Mouse (Mus musculus): ENCODE data around the gene Sptlc2.

Sptlc2 gene

GRCm38 (mm10) chr12:87394316-87394715 lies 6.2 kb upstream of the Sptlc2 start:
- no peak for DNase-seq (ENCODE audit: low read depth)

- no peak for DNase-seq (ENCODE audit: low read depth)
Measured at GRCm38 (mm10) chr12:87393447-87394145, 5.4 kb upstream of the Sptlc2 start.

- DNase-seq (ENCODE audit: low read depth): no peak
Measured at GRCm38 (mm10) chr12:87391355-87391754, 3.2 kb upstream of the Sptlc2 start.

- DNase-seq (ENCODE audit: low read depth): no peak
Measured at GRCm38 (mm10) chr12:87389231-87389630, 1.1 kb upstream of the Sptlc2 start.

GRCm38 (mm10) chr12:87387171-87388121 lies 709 bp downstream of the Sptlc2 start:
- no peak for DNase-seq (ENCODE audit: low read depth)

- DNase-seq (ENCODE audit: low read depth): no peak
Measured at GRCm38 (mm10) chr12:87385051-87385450, 3.1 kb downstream of the Sptlc2 start.

- no peak for DNase-seq (ENCODE audit: low read depth)
Measured at GRCm38 (mm10) chr12:87381380-87381682, 6.8 kb downstream of the Sptlc2 start.

GRCm38 (mm10) chr12:87380586-87381379 lies 7.4 kb downstream of the Sptlc2 start:
- DNase-seq (ENCODE audit: low read depth): no peak

GRCm38 (mm10) chr12:87379496-87379895 lies 8.7 kb downstream of the Sptlc2 start:
- peak; percentile 36 for DNase-seq (ENCODE audit: low read depth)

GRCm38 (mm10) chr12:87374159-87374558 lies 14.0 kb downstream of the Sptlc2 start:
- no peak for DNase-seq (ENCODE audit: low read depth)

- no peak for DNase-seq (ENCODE audit: low read depth)
Measured at GRCm38 (mm10) chr12:87369319-87369718, 18.8 kb downstream of the Sptlc2 start.

GRCm38 (mm10) chr12:87368092-87368491 lies 20.1 kb downstream of the Sptlc2 start:
- DNase-seq (ENCODE audit: low read depth): no peak

GRCm38 (mm10) chr12:87365676-87366075 lies 22.5 kb downstream of the Sptlc2 start:
- no peak for DNase-seq (ENCODE audit: low read depth)

GRCm38 (mm10) chr12:87362111-87362510 lies 26.0 kb downstream of the Sptlc2 start:
- no peak for DNase-seq (ENCODE audit: low read depth)

GRCm38 (mm10) chr12:87348029-87348428 lies 40.1 kb downstream of the Sptlc2 start:
- no peak for DNase-seq (ENCODE audit: low read depth)

GRCm38 (mm10) chr12:87347511-87347910 lies 40.6 kb downstream of the Sptlc2 start:
- no peak for DNase-seq (ENCODE audit: low read depth)

- DNase-seq (ENCODE audit: low read depth): no peak
Measured at GRCm38 (mm10) chr12:87343084-87343605, 45.0 kb downstream of the Sptlc2 start.

GRCm38 (mm10) chr12:87338082-87338481 lies 50.1 kb downstream of the Sptlc2 start:
- DNase-seq (ENCODE audit: low read depth): no peak

- DNase-seq (ENCODE audit: low read depth): peak; percentile 35
Measured at GRCm38 (mm10) chr12:87334886-87335285, 53.3 kb downstream of the Sptlc2 start.

GRCm38 (mm10) chr12:87333794-87334193 lies 54.4 kb downstream of the Sptlc2 start:
- DNase-seq (ENCODE audit: low read depth): no peak

- DNase-seq (ENCODE audit: low read depth): no peak
Measured at GRCm38 (mm10) chr12:87332511-87332910, 55.6 kb downstream of the Sptlc2 start.

- DNase-seq (ENCODE audit: low read depth): no peak
Measured at GRCm38 (mm10) chr12:87331908-87332307, 56.2 kb downstream of the Sptlc2 start.
